8 mouse cellular contexts compared by ENCODE assay signal in the genomic region with DNA sequence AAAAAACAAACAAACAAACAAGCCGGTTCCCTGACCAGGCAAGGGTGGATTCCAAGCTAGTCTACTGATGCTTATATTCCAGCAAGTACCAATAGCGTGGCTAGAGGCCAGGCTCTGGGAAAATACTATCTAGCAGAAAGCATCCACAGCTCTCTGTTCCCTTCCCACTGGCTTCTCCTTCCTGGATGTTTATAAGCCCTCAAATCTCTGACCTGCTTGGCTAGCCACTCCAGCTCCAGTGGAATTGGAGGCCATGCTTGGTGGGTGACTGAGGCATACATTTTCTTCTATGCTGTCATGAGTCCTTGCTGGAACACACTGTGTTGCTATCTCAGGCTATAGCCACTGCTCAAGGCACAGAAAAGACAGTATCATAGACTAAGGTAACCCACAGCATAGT. TPM values are rescaled to one million over a fixed set of nuclear protein-coding genes. Genes with fewer than 3 reads are reported as not detected.
A peak's percentile ranks its signal among the peaks of the same experiment; 100 is the strongest.
DNase-seq lines count a peak whose midpoint lies in the region; ATAC-seq lines count a peak whose summit lies in the region.

No protein-coding gene starts in this region.

- no peaks in the 10 kb centered on the region for H3K27me3 ChIP-seq in erythroblast, embryonic 14.5 days (ENCODE audit: control insufficient read depth)
- H3K27me3 ChIP-seq in limb, embryonic 12.5 days = no peaks in the 10 kb centered on the region
- H3K27me3 ChIP-seq in limb, embryonic 10.5 days (ENCODE audit: low read depth, poor library complexity, severe bottlenecking) = no peaks in the 10 kb centered on the region
- no peaks in the 10 kb centered on the region for H3K27me3 ChIP-seq in intestine, embryonic 16.5 days (replicated peaks; ENCODE audit: control insufficient read depth, insufficient read depth, low read length)
- no peaks in the 10 kb centered on the region for H3K27me3 ChIP-seq in neural tube, embryonic 13.5 days

- H3K9me3 ChIP-seq in erythroblast, embryonic 14.5 days (ENCODE audit: control insufficient read depth, low read length) = peaks cover 8% of the 10 kb centered on the region
- H3K9me3 ChIP-seq in limb, embryonic 12.5 days = peaks cover 7% of the 10 kb centered on the region; the same call in 1 of the 2 replicates
- H3K9me3 ChIP-seq in limb, embryonic 10.5 days (replicated peaks) = no peaks in the 10 kb centered on the region
- peaks cover 10% of the 10 kb centered on the region for H3K9me3 ChIP-seq in intestine, embryonic 16.5 days (ENCODE audit: control insufficient read depth, low read length)
- 0 out of 2 replicates have a peak, but pooled peaks cover 4% of the 10 kb centered on the region for H3K9me3 ChIP-seq in neural tube, embryonic 13.5 days

- no peak for DNase-seq in limb, embryonic 10.5 days (ENCODE audit: low spot score)
- no peak for DNase-seq in left cerebral cortex, adult 11 months (ENCODE audit: low spot score)
- no peak for DNase-seq in layer of hippocampus, postnatal 36 days

- H3K4me1 ChIP-seq in erythroblast, embryonic 14.5 days (ENCODE audit: control insufficient read depth) = peaks cover 41% of the 10 kb centered on the region
- peaks cover 23% of the 10 kb centered on the region for H3K4me1 ChIP-seq in limb, embryonic 12.5 days (replicated peaks)
- H3K4me1 ChIP-seq in limb, embryonic 10.5 days = peaks cover 31% of the 10 kb centered on the region
- H3K4me1 ChIP-seq in intestine, embryonic 16.5 days (ENCODE audit: control insufficient read depth, insufficient read depth, low read length) = peaks cover 26% of the 10 kb centered on the region
- peaks cover 63% of the 10 kb centered on the region for H3K4me1 ChIP-seq in neural tube, embryonic 13.5 days (replicated peaks)

- no peak for ATAC-seq in erythroblast, adult 5-6 weeks (replicated peaks; ENCODE audit: low FRiP score, poor library complexity, severe bottlenecking)
- no peak for ATAC-seq in limb, embryonic 12.5 days (ENCODE audit: insufficient number of reproducible peaks, insufficient read depth, low FRiP score, low TSS enrichment, low read depth)
- no peak for ATAC-seq in intestine, embryonic 16.5 days
- no peak for ATAC-seq in neural tube, embryonic 13.5 days (ENCODE audit: low read depth)

- H3K4me3 ChIP-seq in erythroblast, embryonic 14.5 days (replicated peaks) = peak overlapping the region; percentile 8
- H3K4me3 ChIP-seq in limb, embryonic 12.5 days (replicated peaks) = no peak overlapping the region
- no peak overlapping the region for H3K4me3 ChIP-seq in limb, embryonic 10.5 days
- H3K4me3 ChIP-seq in intestine, embryonic 16.5 days (ENCODE audit: low read length) = peak overlapping the region; percentile 72
- peak overlapping the region; percentile 70 for H3K4me3 ChIP-seq in neural tube, embryonic 13.5 days

- H3K9ac ChIP-seq in limb, embryonic 12.5 days (replicated peaks) = no peak overlapping the region
- H3K9ac ChIP-seq in intestine, embryonic 16.5 days (ENCODE audit: low read depth, low read length) = peak overlapping the region; percentile 79
- H3K9ac ChIP-seq in neural tube, embryonic 13.5 days = peak overlapping the region; percentile 88

- no peak overlapping the region for H3K27ac ChIP-seq in limb, embryonic 12.5 days
- H3K27ac ChIP-seq in limb, embryonic 10.5 days = no peak overlapping the region
- no peak overlapping the region for H3K27ac ChIP-seq in intestine, embryonic 16.5 days (ENCODE audit: low read length)
- peak overlapping the region; percentile 90 for H3K27ac ChIP-seq in neural tube, embryonic 13.5 days (replicated peaks)

- H3K36me3 ChIP-seq in erythroblast, embryonic 14.5 days (ENCODE audit: control insufficient read depth) = peaks cover 30% of the 10 kb centered on the region
- H3K36me3 ChIP-seq in limb, embryonic 12.5 days = peaks cover 37% of the 10 kb centered on the region
- peaks cover 60% of the 10 kb centered on the region for H3K36me3 ChIP-seq in limb, embryonic 10.5 days
- H3K36me3 ChIP-seq in intestine, embryonic 16.5 days (ENCODE audit: control insufficient read depth, insufficient read depth, low read length) = peaks cover 22% of the 10 kb centered on the region
- H3K36me3 ChIP-seq in neural tube, embryonic 13.5 days = peaks cover 20% of the 10 kb centered on the region

- peak overlapping the region; percentile 76; the same call in 1 of the 2 replicates for H3K4me2 ChIP-seq in limb, embryonic 12.5 days
- H3K4me2 ChIP-seq in intestine, embryonic 16.5 days (ENCODE audit: low read depth, low read length) = peak overlapping the region; percentile 79
- peak overlapping the region; percentile 85 for H3K4me2 ChIP-seq in neural tube, embryonic 13.5 days

- whole genome bisulfite sequencing in limb, embryonic 12.5 days = 91% methylated on average over 2 of the region's 2 CpGs
- WGBS in limb, embryonic 10.5 days = 97% methylated on average over 2 of the region's 2 CpGs
- WGBS in intestine, embryonic 16.5 days = 83% methylated on average over 2 of the region's 2 CpGs
- WGBS in neural tube, embryonic 13.5 days = 81% methylated on average over 2 of the region's 2 CpGs

RNA-seq across cellular contexts. Expression of gene Dbi, which starts 2.0 kb away (rescaled TPM):
- 0.37 and 0.79 TPM in 2 replicates for polyA plus RNA-seq in erythroblast, embryonic 14.5 days (2012)
- total RNA-seq in erythroblast, adult 5-6 weeks (2015; ENCODE audit: low replicate concordance) = 59.9 and 82.1 TPM in 2 replicates
- 73.0 and 77.2 TPM in 2 replicates for total RNA-seq in erythroblast, adult 5-6 weeks (2017; ENCODE audit: low replicate concordance)
- polyA plus RNA-seq in limb, embryonic 12.5 days (2016; fragmentation: Nextera tagmentation; extraction: Ambion mirVana) = 656 and 702 TPM in 2 replicates
- polyA plus RNA-seq in limb, embryonic 10.5 days (2016; fragmentation: Nextera tagmentation; extraction: Ambion mirVana) = 670 and 699 TPM in 2 replicates
- 1,842 and 2,069 TPM in 2 replicates for polyA plus RNA-seq in intestine, embryonic 16.5 days (2015; fragmentation: Nextera tagmentation; extraction: Ambion mirVana)
- polyA plus RNA-seq in neural tube, embryonic 13.5 days (2015; fragmentation: Nextera tagmentation; extraction: Ambion mirVana) = 2,051 and 2,328 TPM in 2 replicates
- 100 to 1,000 TPM; 379 to 403 TPM for total RNA-seq in layer of hippocampus, postnatal 36 days (2021)

RNA-seq across cellular contexts. Expression of gene 3110009E18Rik, which starts 2.1 kb away (rescaled TPM):
- polyA plus RNA-seq in erythroblast, embryonic 14.5 days (2012) = 0.10 TPM in 1 of 2 replicates, not detected in the other
- total RNA-seq in erythroblast, adult 5-6 weeks (2015; ENCODE audit: low replicate concordance) = 6.5 and 8.2 TPM in 2 replicates
- not detected in 2 replicates for total RNA-seq in erythroblast, adult 5-6 weeks (2017; ENCODE audit: low replicate concordance)
- 19.3 and 23.7 TPM in 2 replicates for polyA plus RNA-seq in limb, embryonic 12.5 days (2016; fragmentation: Nextera tagmentation; extraction: Ambion mirVana)
- polyA plus RNA-seq in limb, embryonic 10.5 days (2016; fragmentation: Nextera tagmentation; extraction: Ambion mirVana) = 14.7 and 19.3 TPM in 2 replicates
- polyA plus RNA-seq in intestine, embryonic 16.5 days (2015; fragmentation: Nextera tagmentation; extraction: Ambion mirVana) = 13.2 and 14.6 TPM in 2 replicates
- 17.6 and 20.9 TPM in 2 replicates for polyA plus RNA-seq in neural tube, embryonic 13.5 days (2015; fragmentation: Nextera tagmentation; extraction: Ambion mirVana)
- 1 to 10 TPM; 6.0 to 8.6 TPM for total RNA-seq in layer of hippocampus, postnatal 36 days (2021)

RNA-seq across cellular contexts. Expression of gene Tmem37, which starts 45.0 kb away (rescaled TPM):
- 0.07 and 0.08 TPM in 2 replicates for polyA plus RNA-seq in erythroblast, embryonic 14.5 days (2012)
- 1.5 TPM in 1 of 2 replicates, not detected in the other for total RNA-seq in erythroblast, adult 5-6 weeks (2015; ENCODE audit: low replicate concordance)
- not detected in 2 replicates for total RNA-seq in erythroblast, adult 5-6 weeks (2017; ENCODE audit: low replicate concordance)
- polyA plus RNA-seq in limb, embryonic 12.5 days (2016; fragmentation: Nextera tagmentation; extraction: Ambion mirVana) = 2.6 and 3.9 TPM in 2 replicates
- 3.2 and 3.5 TPM in 2 replicates for polyA plus RNA-seq in limb, embryonic 10.5 days (2016; fragmentation: Nextera tagmentation; extraction: Ambion mirVana)
- polyA plus RNA-seq in intestine, embryonic 16.5 days (2015; fragmentation: Nextera tagmentation; extraction: Ambion mirVana) = 108 and 129 TPM in 2 replicates
- polyA plus RNA-seq in neural tube, embryonic 13.5 days (2015; fragmentation: Nextera tagmentation; extraction: Ambion mirVana) = 7.7 and 9.8 TPM in 2 replicates
- total RNA-seq in layer of hippocampus, postnatal 36 days (2021) = 1 to 10 TPM in 1 of 2 experiments, under 1 TPM in 1; 0.58 to 1.1 TPM

Comparison
In these comparisons a context has a peak if more than half of its experiments do, and no peak if none do; other contexts are left out.
1. H3K4me3 ChIP-seq: peak in erythroblast, embryonic 14.5 days (single experiment), intestine, embryonic 16.5 days (single experiment) and neural tube, embryonic 13.5 days (single experiment); none in limb, embryonic 12.5 days (single experiment) and limb, embryonic 10.5 days (single experiment).
2. RNA of gene Dbi, which starts 2.0 kb away (polyA plus RNA-seq): 2,051 to 2,328 TPM in neural tube, embryonic 13.5 days, 1,842 to 2,069 TPM in intestine, embryonic 16.5 days, 656 to 702 TPM in limb, embryonic 12.5 days and 670 to 699 TPM in limb, embryonic 10.5 days; 0.37 to 0.79 TPM in erythroblast, embryonic 14.5 days; every median in the first group is over 100 times any median in the second.
3. RNA of gene 3110009E18Rik, which starts 2.1 kb away (polyA plus RNA-seq): 19.3 to 23.7 TPM in limb, embryonic 12.5 days, 17.6 to 20.9 TPM in neural tube, embryonic 13.5 days, 14.7 to 19.3 TPM in limb, embryonic 10.5 days and 13.2 to 14.6 TPM in intestine, embryonic 16.5 days; 0.10 TPM in erythroblast, embryonic 14.5 days; every median in the first group is over 10 times any median in the second.
4. RNA of gene Tmem37, which starts 45.0 kb away (polyA plus RNA-seq): 108 to 129 TPM in intestine, embryonic 16.5 days; 7.7 to 9.8 TPM in neural tube, embryonic 13.5 days, 3.2 to 3.5 TPM in limb, embryonic 10.5 days, 2.6 to 3.9 TPM in limb, embryonic 12.5 days and 0.07 to 0.08 TPM in erythroblast, embryonic 14.5 days; every median in the first group is over 10 times any median in the second.
5. Peak in every context shown above with its lines, with median percentiles within 50 percentile points of each other: H3K4me2 ChIP-seq.